9 mouse cellular contexts compared by ENCODE assay signal in the genomic region with DNA sequence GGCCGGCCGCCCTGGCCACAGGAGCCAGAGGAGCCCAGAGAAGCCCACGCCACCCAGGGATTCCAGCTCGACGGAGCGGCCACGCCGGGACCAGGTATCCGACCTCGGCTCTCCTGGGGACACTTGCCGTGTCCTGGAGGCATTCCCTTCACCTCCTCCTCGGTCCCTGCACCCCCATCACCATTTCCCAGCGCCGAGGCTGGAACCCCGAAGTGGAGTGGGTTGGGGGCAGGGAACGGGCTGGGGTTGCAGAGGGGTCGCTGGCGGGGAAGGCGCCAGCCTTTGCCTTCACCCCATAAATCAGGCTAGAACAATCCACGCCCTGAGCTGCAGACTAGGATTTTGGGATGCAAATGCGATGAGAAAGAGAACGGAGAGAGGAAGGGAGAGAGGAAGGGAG. TPM values are rescaled to one million over a fixed set of nuclear protein-coding genes. Genes with fewer than 3 reads are reported as not detected.
DNase-seq lines count a peak whose midpoint lies in the region; ATAC-seq and TF ChIP-seq lines count a peak whose summit lies in the region.
"Had no signal": no experiment of that assay in that cellular context is flagged by ENCODE, and none has a peak within 500 bp of the region (broad histone marks: within the 10 kb centered on the region; RNA-seq: fewer than 3 reads in every experiment).

No protein-coding gene starts in this region.

- no peak for ATAC-seq in heart, embryonic 16.5 days (replicated peaks; ENCODE audit: extremely low read depth, insufficient read depth, low FRiP score)
- no peak for ATAC-seq in forebrain, embryonic 13.5 days
- no peak for ATAC-seq in liver, embryonic 12.5 days

- peak overlapping the region; percentile 51; the same call in 1 of the 2 replicates for H3K4me2 ChIP-seq in heart, embryonic 16.5 days (ENCODE audit: low read depth, low read length)
- peak overlapping the region; percentile 99 for H3K4me2 ChIP-seq in forebrain, embryonic 13.5 days
- H3K4me2 ChIP-seq in liver, embryonic 12.5 days, result peak overlapping the region; percentile 55

- WGBS in heart, embryonic 16.5 days, result 2% methylated on average over 22 of the region's 22 CpGs
- WGBS in forebrain, embryonic 13.5 days, result under 1% methylated on average over 22 of the region's 22 CpGs
- WGBS in liver, embryonic 12.5 days (ENCODE audit: insufficient replicate concordance), result 3% methylated on average over 22 of the region's 22 CpGs

- H3K4me1 ChIP-seq in heart, embryonic 16.5 days (ENCODE audit: control insufficient read depth, insufficient read depth, low read length), result peaks cover 7% of the 10 kb centered on the region
- H3K4me1 ChIP-seq in bone marrow macrophage, adult 2 months (ENCODE audit: control insufficient read depth, insufficient read depth, low read length), result no peaks in the 10 kb centered on the region
- H3K4me1 ChIP-seq in forebrain, embryonic 13.5 days, result peaks cover 54% of the 10 kb centered on the region
- peaks cover 12% of the 10 kb centered on the region for H3K4me1 ChIP-seq in liver, embryonic 12.5 days

- no peak for DNase-seq in heart, postnatal 4 days
- DNase-seq in adrenal gland, adult 2 months, result no peak
- no peak for DNase-seq in thymus, postnatal 0 days (ENCODE audit: low spot score)
- no peak for DNase-seq in thymus, adult 18-20 months

- no peak overlapping the region for H3K27ac ChIP-seq in heart, embryonic 16.5 days (ENCODE audit: low read length)
- no peak overlapping the region for H3K27ac ChIP-seq in bone marrow macrophage, adult 2 months (ENCODE audit: insufficient read depth, low read depth, low read length)
- peak overlapping the region; percentile 100 for H3K27ac ChIP-seq in forebrain, embryonic 13.5 days
- H3K27ac ChIP-seq in liver, embryonic 12.5 days, result no peak overlapping the region

- peaks cover 94% of the 10 kb centered on the region for H3K27me3 ChIP-seq in heart, embryonic 16.5 days (ENCODE audit: control insufficient read depth, insufficient read depth, low read length)
- H3K27me3 ChIP-seq in forebrain, embryonic 13.5 days, result no peaks in the 10 kb centered on the region
- peaks cover 100% of the 10 kb centered on the region for H3K27me3 ChIP-seq in liver, embryonic 12.5 days (replicated peaks)

- H3K4me3 ChIP-seq in heart, embryonic 16.5 days (ENCODE audit: low read length), result peak overlapping the region; percentile 35
- peak overlapping the region; percentile 30; the same call in 1 of the 2 replicates for H3K4me3 ChIP-seq in bone marrow macrophage, adult 2 months (ENCODE audit: insufficient read depth, low read length)
- peak overlapping the region; percentile 99 for H3K4me3 ChIP-seq in forebrain, embryonic 13.5 days
- no peak overlapping the region; the same call in 1 of the 2 replicates for H3K4me3 ChIP-seq in liver, embryonic 12.5 days

- no peak for TF ChIP-seq POLR2A in bone marrow macrophage, adult 2 months (IDR thresholded peaks at IDR 0.05; ENCODE audit: borderline replicate concordance, low read depth, low read length)

- H3K9me3 ChIP-seq in heart, embryonic 16.5 days (replicated peaks; ENCODE audit: control insufficient read depth, low read length), result no peaks in the 10 kb centered on the region
- no peaks in the 10 kb centered on the region for H3K9me3 ChIP-seq in forebrain, embryonic 13.5 days (replicated peaks)
- no peaks in the 10 kb centered on the region for H3K9me3 ChIP-seq in liver, embryonic 12.5 days (replicated peaks)
- H3K9me3 ChIP-seq: G1E had no signal

- H3K9ac ChIP-seq in heart, embryonic 16.5 days (ENCODE audit: low read length), result no peak overlapping the region
- H3K9ac ChIP-seq in forebrain, embryonic 13.5 days, result peak overlapping the region; percentile 100
- H3K9ac ChIP-seq in liver, embryonic 12.5 days, result no peak overlapping the region

- no peak for TF ChIP-seq CTCF in bone marrow macrophage, adult 2 months (IDR thresholded peaks at IDR 0.05; ENCODE audit: low read depth, low read length)

- no peaks in the 10 kb centered on the region for H3K36me3 ChIP-seq in heart, embryonic 16.5 days (ENCODE audit: control insufficient read depth, insufficient read depth)
- H3K36me3 ChIP-seq in forebrain, embryonic 13.5 days (ENCODE audit: poor library complexity, severe bottlenecking), result peaks cover 58% of the 10 kb centered on the region
- H3K36me3 ChIP-seq in liver, embryonic 12.5 days, result no peaks in the 10 kb centered on the region
- H3K36me3 ChIP-seq: G1E had no signal

RNA-seq across cellular contexts. Expression of a gene that starts 39.2 kb away (rescaled TPM):
- 27.8 and 32.5 TPM in 2 replicates for polyA plus RNA-seq in heart, embryonic 16.5 days (2015; fragmentation: Nextera tagmentation; extraction: Ambion mirVana)
- total RNA-seq in heart, postnatal 4 days (2021), result 10 to 100 TPM; 55.9 to 61.3 TPM
- polyA plus RNA-seq in bone marrow macrophage, adult 2 months (2012; ENCODE audit: insufficient read depth, insufficient read length, missing spikeins), result 54.2 and 56.9 TPM in 2 replicates
- polyA plus RNA-seq in forebrain, embryonic 13.5 days (2015; fragmentation: Nextera tagmentation; extraction: Ambion mirVana), result 29.7 and 30.4 TPM in 2 replicates
- polyA plus RNA-seq in liver, embryonic 12.5 days (2016; fragmentation: Nextera tagmentation; extraction: Ambion mirVana), result 33.1 and 33.8 TPM in 2 replicates
- 10 to 100 TPM; 65.7 to 69.3 TPM for total RNA-seq in adrenal gland, adult 2 months (2021)
- polyA plus RNA-seq in adrenal gland, adult 2 months (2012; rRNA removed), result 49.3 and 50.1 TPM in 2 replicates
- 38.5 and 40.4 TPM in 2 replicates for polyA plus RNA-seq in thymus, postnatal 0 days (2015; fragmentation: Nextera tagmentation; extraction: Ambion mirVana)
